In the genomic region with DNA sequence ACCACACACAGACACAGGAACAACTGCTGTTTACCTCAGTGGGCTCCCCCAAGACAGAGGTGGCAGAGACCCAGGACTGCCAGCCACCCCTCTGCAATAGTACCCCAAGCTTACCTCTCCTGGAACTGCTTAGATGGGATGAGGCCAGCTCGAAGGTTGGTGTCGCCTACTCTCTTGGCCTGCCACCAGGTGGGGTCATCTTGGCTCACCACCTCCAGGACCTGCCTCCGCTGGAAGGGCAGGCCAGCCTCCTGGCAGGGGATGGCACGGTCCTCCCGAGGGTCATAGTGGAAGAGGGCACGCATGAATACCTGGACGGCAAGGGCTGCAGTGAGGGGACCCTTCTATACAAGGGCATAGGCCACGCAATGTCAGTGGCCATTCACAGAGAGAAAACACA, we compare ENCODE assay signal across 32 mouse cellular contexts. TPM values are rescaled to one million over a fixed set of nuclear protein-coding genes. Genes with fewer than 3 reads are reported as not detected.
DNase-seq lines count a peak whose midpoint lies in the region; ATAC-seq and TF ChIP-seq lines count a peak whose summit lies in the region.
"Had no signal": no experiment of that assay in that cellular context is flagged by ENCODE, and none has a peak within 500 bp of the region (broad histone marks: within the 10 kb centered on the region; RNA-seq: fewer than 3 reads in every experiment).

No protein-coding gene starts in this region.

- no peak overlapping the region for H3K4me3 ChIP-seq in kidney, adult 2 months (ENCODE audit: insufficient read depth, low read depth, low read length)
- H3K4me3 ChIP-seq in liver, embryonic 14.5 days (ENCODE audit: insufficient read depth in 1 of 2, low read depth in 2 of 2, low read length in 2 of 2) = no peak overlapping the region
- H3K4me3 ChIP-seq: embryonic facial prominence, embryonic 10.5 days; embryonic facial prominence, embryonic 13.5 days; erythroblast, embryonic 14.5 days; forebrain, embryonic 12.5 days; forebrain, embryonic 15.5 days; hindbrain, embryonic 12.5 days; hindbrain, embryonic 15.5 days had no signal

- no peaks in the 10 kb centered on the region for H3K4me1 ChIP-seq in kidney, adult 2 months (ENCODE audit: control insufficient read depth, insufficient read depth, low read length)
- H3K4me1 ChIP-seq in liver, embryonic 14.5 days (replicated peaks; ENCODE audit: control insufficient read depth in 2 of 2, insufficient read depth in 2 of 2, low read length in 1 of 2) = no peaks in the 10 kb centered on the region
- H3K4me1 ChIP-seq: embryonic facial prominence, embryonic 13.5 days had no signal

- H3K27ac ChIP-seq in kidney, adult 2 months (ENCODE audit: insufficient read depth, low read depth, low read length) = no peak overlapping the region
- no peak overlapping the region for H3K27ac ChIP-seq in liver, embryonic 14.5 days
- H3K27ac ChIP-seq: embryonic facial prominence, embryonic 10.5 days; embryonic facial prominence, embryonic 13.5 days; forebrain, embryonic 12.5 days; forebrain, embryonic 15.5 days; hindbrain, embryonic 12.5 days; hindbrain, embryonic 15.5 days had no signal

- H3K36me3 ChIP-seq in kidney, adult 2 months (ENCODE audit: control insufficient read depth, insufficient read depth, low read length) = no peaks in the 10 kb centered on the region
- no peaks in the 10 kb centered on the region for H3K36me3 ChIP-seq in liver, embryonic 14.5 days (replicated peaks; ENCODE audit: control insufficient read depth, insufficient read depth, low read depth)

- no peaks in the 10 kb centered on the region for H3K27me3 ChIP-seq in kidney, adult 2 months (replicated peaks; ENCODE audit: control insufficient read depth, insufficient read depth, low read length)
- no peaks in the 10 kb centered on the region for H3K27me3 ChIP-seq in liver, embryonic 14.5 days (ENCODE audit: control insufficient read depth, insufficient read depth, low read length)
- H3K27me3 ChIP-seq: embryonic facial prominence, embryonic 13.5 days; forebrain, embryonic 12.5 days; forebrain, embryonic 15.5 days; hindbrain, embryonic 12.5 days; hindbrain, embryonic 15.5 days had no signal

- TF ChIP-seq POLR2A in kidney, adult 2 months (IDR thresholded peaks at IDR 0.05; ENCODE audit: low read depth, low read length) = no peak

- no peaks in the 10 kb centered on the region for H3K9me3 ChIP-seq in liver, embryonic 14.5 days (ENCODE audit: control insufficient read depth, low read length)
- H3K9me3 ChIP-seq: embryonic facial prominence, embryonic 10.5 days; embryonic facial prominence, embryonic 13.5 days; forebrain, embryonic 12.5 days; forebrain, embryonic 15.5 days; hindbrain, embryonic 12.5 days; hindbrain, embryonic 15.5 days had no signal

- TF ChIP-seq EP300 in liver, embryonic 14.5 days (IDR thresholded peaks at IDR 0.05; ENCODE audit: low read depth) = no peak

- 0 out of 2 replicates have a peak, but pooled peaks have one; percentile 11 for TF ChIP-seq CTCF in kidney, adult 2 months (conservative IDR thresholded peaks at IDR 0.05; ENCODE audit: insufficient read depth, insufficient read length, low read depth, low read length)
- TF ChIP-seq CTCF in liver, embryonic 14.5 days (IDR thresholded peaks at IDR 0.05; ENCODE audit: low read depth) = peak; percentile 18; the same call in 1 of the 2 replicates

- WGBS in kidney, adult 2 months = 74% methylated on average over 8 of the region's 8 CpGs
- WGBS in liver, embryonic 14.5 days (ENCODE audit: insufficient replicate concordance) = 61% methylated on average over 8 of the region's 8 CpGs

- no peak overlapping the region for H3K9ac ChIP-seq in liver, embryonic 14.5 days (replicated peaks)
- H3K9ac ChIP-seq: embryonic facial prominence, embryonic 13.5 days; forebrain, embryonic 12.5 days; forebrain, embryonic 15.5 days; hindbrain, embryonic 12.5 days; hindbrain, embryonic 15.5 days had no signal

- ATAC-seq in liver, embryonic 14.5 days (ENCODE audit: insufficient read depth) = no peak
- ATAC-seq in megakaryocyte-erythroid progenitor cell, adult 5-6 weeks (replicated peaks; ENCODE audit: low FRiP score, low TSS enrichment, poor library complexity, severe bottlenecking) = 0 out of 2 replicates have a peak, but pooled peaks have one; percentile 16
- ATAC-seq: forebrain, embryonic 15.5 days had no signal

- DNase-seq in cerebellum, postnatal 14 days = peak; percentile 45 to 48
- DNase-seq in cerebellum, adult 9-10 months = no peak
- no peak for DNase-seq in kidney, adult 2 months
- no peak for DNase-seq in kidney, adult 11 months
- DNase-seq in liver, embryonic 14.5 days (ENCODE audit: low read depth in 3 of 3, low spot score in 3 of 3) = no peak
- DNase-seq in liver = no peak
- DNase-seq: adrenal gland, postnatal 10 days; adrenal gland, postnatal 36 days; cerebellum, adult 18-20 months; cerebellum, adult 9-11 months; cerebellum, postnatal 36 days; embryo, embryonic 11 days; gastrocnemius, postnatal 14 days; heart, adult 11 months had no signal

- no peak overlapping the region for H3K4me2 ChIP-seq in liver, embryonic 14.5 days (ENCODE audit: low read depth)
- H3K4me2 ChIP-seq: embryonic facial prominence, embryonic 13.5 days; forebrain, embryonic 12.5 days; forebrain, embryonic 15.5 days; heart, embryonic 11.5 days; hindbrain, embryonic 12.5 days; hindbrain, embryonic 15.5 days had no signal

RNA-seq across cellular contexts. Expression of gene Mpp3, which starts 15.1 kb away (rescaled TPM):
- 2.3 and 3.5 TPM in 2 replicates for polyA plus RNA-seq in kidney, adult 2 months (2012; rRNA removed)
- polyA plus RNA-seq in liver, embryonic 14.5 days (2012; rRNA removed) = 0.21 and 0.27 TPM in 2 replicates
- not detected in 2 replicates for polyA plus RNA-seq in liver, embryonic 14.5 days (2014; fragmentation: Nextera tagmentation; extraction: Ambion mirVana)
- not detected in 2 replicates for total RNA-seq in megakaryocyte-erythroid progenitor cell, adult 5-6 weeks (2014; fragmentation: Nextera tagmentation)
- not detected in 2 replicates for total RNA-seq in megakaryocyte-erythroid progenitor cell, adult 5-6 weeks (2017)
- polyA plus RNA-seq: erythroblast, embryonic 14.5 days had no signal

RNA-seq across cellular contexts. Expression of gene Dusp3, which starts 26.4 kb away (rescaled TPM):
- 67.8 and 92.4 TPM in 2 replicates for polyA plus RNA-seq in kidney, adult 2 months (2012; rRNA removed)
- polyA plus RNA-seq in liver, embryonic 14.5 days (2012; rRNA removed) = 3.3 and 4.8 TPM in 2 replicates
- polyA plus RNA-seq in liver, embryonic 14.5 days (2014; fragmentation: Nextera tagmentation; extraction: Ambion mirVana) = 6.3 and 7.2 TPM in 2 replicates
- 0.28 and 0.96 TPM in 2 replicates for total RNA-seq in megakaryocyte-erythroid progenitor cell, adult 5-6 weeks (2014; fragmentation: Nextera tagmentation)
- total RNA-seq in megakaryocyte-erythroid progenitor cell, adult 5-6 weeks (2017) = 0.70 and 1.3 TPM in 2 replicates

RNA-seq across cellular contexts. Expression of gene Cd300lg, which starts 28.1 kb away (rescaled TPM):
- 62.1 and 67.1 TPM in 2 replicates for polyA plus RNA-seq in kidney, adult 2 months (2012; rRNA removed)
- polyA plus RNA-seq in liver, embryonic 14.5 days (2012; rRNA removed) = 0.29 and 0.38 TPM in 2 replicates
- polyA plus RNA-seq in liver, embryonic 14.5 days (2014; fragmentation: Nextera tagmentation; extraction: Ambion mirVana) = 0.56 and 0.59 TPM in 2 replicates
- not detected in 2 replicates for total RNA-seq in megakaryocyte-erythroid progenitor cell, adult 5-6 weeks (2014; fragmentation: Nextera tagmentation)
- total RNA-seq in megakaryocyte-erythroid progenitor cell, adult 5-6 weeks (2017) = 1.8 TPM in 1 of 2 replicates, not detected in the other
- total RNA-seq: ES-E14; hematopoietic stem cell, adult 5-6 weeks had no signal
- polyA plus RNA-seq: erythroblast, embryonic 14.5 days had no signal

RNA-seq across cellular contexts. Expression of gene Cfap97d1, which starts 29.1 kb away (rescaled TPM):
- polyA plus RNA-seq in kidney, adult 2 months (2012; rRNA removed) = not detected in 2 replicates
- polyA plus RNA-seq in liver, embryonic 14.5 days (2012; rRNA removed) = not detected in 2 replicates
- polyA plus RNA-seq in liver, embryonic 14.5 days (2014; fragmentation: Nextera tagmentation; extraction: Ambion mirVana) = not detected in 2 replicates
- total RNA-seq in megakaryocyte-erythroid progenitor cell, adult 5-6 weeks (2014; fragmentation: Nextera tagmentation) = not detected in 2 replicates
- total RNA-seq in megakaryocyte-erythroid progenitor cell, adult 5-6 weeks (2017) = not detected in 2 replicates
- total RNA-seq: adrenal gland, adult 18-20 months; adrenal gland, postnatal 10 days; adrenal gland, postnatal 36 days; ES-E14; gastrocnemius, postnatal 14 days; gastrocnemius, postnatal 4 days; heart, adult 8-10 months; heart, postnatal 25 days; hematopoietic stem cell, adult 5-6 weeks had no signal
- polyA plus RNA-seq: cortical plate, adult 2 months; embryonic facial prominence, embryonic 10.5 days; embryonic facial prominence, embryonic 13.5 days; erythroblast, embryonic 14.5 days; forebrain, embryonic 12.5 days; forebrain, embryonic 15.5 days; heart, embryonic 11.5 days; heart, embryonic 14.5 days; heart, postnatal 0 days; hindbrain, embryonic 12.5 days; hindbrain, embryonic 15.5 days had no signal

RNA-seq across cellular contexts. Expression of gene Sost, which starts 46.4 kb away (rescaled TPM):
- 2.0 TPM in 2 replicates for polyA plus RNA-seq in kidney, adult 2 months (2012; rRNA removed)
- polyA plus RNA-seq in liver, embryonic 14.5 days (2012; rRNA removed) = 0.04 and 0.12 TPM in 2 replicates
- polyA plus RNA-seq in liver, embryonic 14.5 days (2014; fragmentation: Nextera tagmentation; extraction: Ambion mirVana) = not detected in 2 replicates
- total RNA-seq in megakaryocyte-erythroid progenitor cell, adult 5-6 weeks (2014; fragmentation: Nextera tagmentation) = not detected in 2 replicates
- total RNA-seq in megakaryocyte-erythroid progenitor cell, adult 5-6 weeks (2017) = not detected in 2 replicates
- total RNA-seq: adrenal gland, adult 18-20 months; adrenal gland, postnatal 36 days; ES-E14; gastrocnemius, postnatal 14 days; hematopoietic stem cell, adult 5-6 weeks had no signal
- polyA plus RNA-seq: erythroblast, embryonic 14.5 days; forebrain, embryonic 15.5 days had no signal

Comparison
In these comparisons a context has a peak if more than half of its experiments do, and no peak if none do; other contexts are left out.
1. DNase-seq: peak in cerebellum, postnatal 14 days (2 of 2); none in cerebellum, adult 9-10 months (single experiment), kidney, adult 2 months (single experiment), kidney, adult 11 months (single experiment), liver, embryonic 14.5 days (0 of 3) and liver (single experiment).
2. RNA of gene Cd300lg, which starts 28.1 kb away (polyA plus RNA-seq): 62.1 to 67.1 TPM in kidney, adult 2 months; 0.29 to 0.59 TPM in liver, embryonic 14.5 days; every median in the first group is over 10 times any median in the second.